Mouse (Mus musculus): Measurements from ENCODE around the gene AC109138.7. TPM values are rescaled to one million over a fixed set of nuclear protein-coding genes. Genes with fewer than 3 reads are reported as not detected.

The AC109138.7 gene
- polyA plus RNA-seq, 1 experiment from 2014 or later: not detected

- Histone ChIP-seq H3K4me1 (replicated peaks) (peaks cover 10% of the 10 kb centered on the region), H3K4me2 (replicated peaks) (no peak overlapping the region), H3K4me3 (replicated peaks) (no peak overlapping the region), H3K36me3 (no peaks in the 10 kb centered on the region), H3K27me3 (peaks cover 33% of the 10 kb centered on the region), H3K9me3 (no peaks in the 10 kb centered on the region), H3K27ac (no peak overlapping the region), H3K9ac (replicated peaks) (no peak overlapping the region)
- ATAC-seq: no peak
- WGBS: 70% methylated on average over 5 of the region's 5 CpGs
These were observed 13.3 kb downstream of the AC109138.7 start for GRCm38 (mm10) chr19:4227446-4227845.

DNA sequence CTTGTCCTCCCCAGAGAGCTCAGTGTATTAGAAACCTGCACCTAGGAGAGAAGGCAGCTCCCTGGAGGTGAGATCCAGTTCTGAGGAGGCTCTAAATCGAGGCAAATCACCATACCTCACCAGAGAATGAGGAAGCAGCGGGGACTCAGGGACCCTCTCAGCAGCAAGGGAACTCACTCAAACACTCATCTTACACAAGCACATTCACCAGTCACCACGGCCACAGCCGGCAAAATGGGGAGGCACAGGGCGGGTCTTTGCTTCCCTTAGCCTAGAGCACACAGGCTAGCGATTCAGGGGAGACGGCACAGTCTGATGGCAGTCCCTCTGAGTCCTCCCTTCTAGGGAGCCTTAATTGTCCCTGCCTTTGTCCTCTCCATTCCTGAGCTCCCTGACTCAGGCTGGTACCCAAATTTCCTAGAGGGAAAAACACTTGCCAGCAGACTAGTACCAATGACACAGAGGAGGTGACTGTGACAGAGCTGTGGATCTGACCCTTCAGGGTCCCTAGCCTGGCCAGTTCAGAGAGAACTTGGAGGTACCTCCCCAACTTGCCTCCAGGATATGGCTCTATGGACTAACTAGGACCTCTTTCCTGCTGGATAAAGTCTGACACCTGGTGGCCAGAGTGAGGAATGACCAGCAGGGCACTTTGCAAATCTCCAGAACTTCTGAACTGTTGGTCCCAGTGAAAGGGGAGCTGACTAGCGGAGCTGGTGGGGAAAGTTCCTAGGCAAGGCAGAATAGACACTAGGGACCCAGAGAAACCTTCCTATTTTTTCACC is 13.9 kb downstream of the AC109138.7 start:
- Histone ChIP-seq H3K4me1 (replicated peaks) (peaks cover 11% of the 10 kb centered on the region), H3K27ac (no peak overlapping the region), H3K27me3 (peaks cover 34% of the 10 kb centered on the region), H3K36me3 (no peaks in the 10 kb centered on the region), H3K9ac (replicated peaks) (no peak overlapping the region), H3K4me2 (replicated peaks) (no peak overlapping the region), H3K9me3 (no peaks in the 10 kb centered on the region), H3K4me3 (replicated peaks) (no peak overlapping the region)
- WGBS: 18% methylated on average over 8 of the region's 8 CpGs
- ATAC-seq: no peak

DNA sequence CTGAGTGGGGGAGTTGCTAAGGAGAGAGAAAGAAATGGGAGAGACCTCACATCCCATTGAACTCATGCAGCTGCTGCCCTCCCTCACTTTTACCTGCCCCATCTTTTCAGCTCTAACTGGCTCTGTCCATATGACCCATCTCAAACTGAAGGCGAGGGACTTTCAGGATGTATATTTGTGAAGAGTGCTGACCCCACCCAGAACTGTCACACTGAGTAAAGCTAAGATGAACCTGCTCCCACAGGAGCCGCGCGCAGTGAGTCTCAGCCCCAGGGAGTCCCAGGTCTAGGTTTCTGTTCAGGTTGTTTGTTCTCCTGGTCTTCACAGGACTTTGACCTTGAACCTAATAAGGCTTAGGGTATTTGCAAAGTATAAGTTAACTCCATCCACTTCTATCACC is 14.7 kb downstream of the AC109138.7 start:
- 71% methylated on average over 4 of the region's 4 CpGs for WGBS
- Histone ChIP-seq H3K4me1 (replicated peaks) (peaks cover 11% of the 10 kb centered on the region), H3K36me3 (no peaks in the 10 kb centered on the region)

DNA sequence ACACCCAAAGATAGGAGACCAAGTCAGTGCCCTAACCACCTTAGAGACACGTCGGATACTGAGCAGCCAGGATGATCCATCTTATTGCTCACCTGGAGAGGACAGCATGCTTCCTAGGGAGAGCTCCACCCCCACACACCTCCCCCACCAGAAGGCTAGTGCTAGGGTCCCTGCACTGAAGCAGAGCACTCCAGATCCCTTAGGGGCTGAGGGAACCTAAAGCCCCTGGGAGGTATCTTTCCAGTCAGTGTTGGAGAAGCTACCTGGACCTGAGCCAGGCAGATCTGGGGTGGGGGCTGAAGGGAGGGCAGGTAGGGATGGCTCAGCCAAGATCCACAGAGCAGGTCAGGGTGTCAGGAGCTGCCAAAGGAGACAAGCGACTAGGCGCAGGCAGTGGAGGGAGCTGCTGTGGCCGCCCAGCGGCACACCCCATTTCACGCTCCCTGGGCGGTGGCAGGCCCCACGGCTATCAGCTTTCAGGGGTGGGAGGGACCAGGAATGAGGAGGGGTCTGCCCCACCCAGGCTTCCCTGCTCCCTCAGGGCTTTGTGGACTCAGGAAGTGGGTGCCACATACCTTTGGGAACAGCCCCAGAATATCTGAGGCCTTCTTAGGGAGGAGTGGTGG is 15.4 kb downstream of the AC109138.7 start:
- Histone ChIP-seq H3K9ac (replicated peaks) (no peak overlapping the region), H3K27ac (no peak overlapping the region), H3K27me3 (peaks cover 42% of the 10 kb centered on the region), H3K4me1 (replicated peaks) (peaks cover 11% of the 10 kb centered on the region), H3K4me3 (replicated peaks) (no peak overlapping the region), H3K9me3 (no peaks in the 10 kb centered on the region), H3K36me3 (no peaks in the 10 kb centered on the region), H3K4me2 (replicated peaks) (no peak overlapping the region)
- no peak for ATAC-seq
- 29% methylated on average over 5 of the region's 9 CpGs for WGBS

More for the DNA sequence above, 14.7 kb downstream of the AC109138.7 start:
- H3K4me3 ChIP-seq (replicated peaks): no peak overlapping the region
- H3K27me3 ChIP-seq: peaks cover 37% of the 10 kb centered on the region
- ATAC-seq: no peak
- H3K27ac ChIP-seq: no peak overlapping the region
- no peak overlapping the region for H3K4me2 ChIP-seq (replicated peaks)
- H3K9ac ChIP-seq (replicated peaks): no peak overlapping the region
- no peaks in the 10 kb centered on the region for H3K9me3 ChIP-seq

DNA sequence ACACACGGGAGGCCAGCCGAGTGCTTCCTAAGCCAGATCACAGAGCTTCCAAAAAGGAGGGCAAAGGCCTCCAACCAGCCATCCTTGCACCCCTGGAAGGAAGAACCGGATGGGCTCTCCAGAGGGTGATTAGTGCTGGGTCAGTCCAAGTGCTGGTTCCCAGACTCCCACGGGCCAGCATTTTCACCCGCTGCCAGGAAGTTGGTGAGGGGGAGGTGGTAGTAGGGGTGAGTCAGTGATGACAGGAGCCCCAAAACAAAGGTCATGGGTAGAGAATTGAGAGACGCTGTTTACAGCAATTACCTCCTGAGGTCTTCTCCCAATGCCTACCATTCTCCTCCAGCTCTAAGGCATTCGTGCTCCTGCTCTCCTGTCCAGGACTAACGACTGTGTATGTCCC is 16.3 kb downstream of the AC109138.7 start:
- no peaks in the 10 kb centered on the region for H3K9me3 ChIP-seq
- no peak for ATAC-seq
- H3K4me2 ChIP-seq (replicated peaks): no peak overlapping the region
- no peak overlapping the region for H3K9ac ChIP-seq (replicated peaks)
- H3K4me1 ChIP-seq (replicated peaks): peaks cover 11% of the 10 kb centered on the region
- no peaks in the 10 kb centered on the region for H3K36me3 ChIP-seq
- H3K4me3 ChIP-seq (replicated peaks): no peak overlapping the region
- 71% methylated on average over 8 of the region's 8 CpGs for WGBS
- no peak overlapping the region for H3K27ac ChIP-seq
- peaks cover 42% of the 10 kb centered on the region for H3K27me3 ChIP-seq

GRCm38 (mm10) chr19:4231253-4232185 is 17.4 kb downstream of the AC109138.7 start, which contains the start of gene Pold4:
Gene Pold4 (plus strand): TSS chr19:4231899.
- Histone ChIP-seq H3K9me3 (no peaks in the 10 kb centered on the region), H3K36me3 (no peaks in the 10 kb centered on the region), H3K4me3 (replicated peaks) (peak within 1 kb of the TSS; percentile 60), H3K4me2 (replicated peaks) (peak within 1 kb of the TSS; percentile 86), H3K4me1 (replicated peaks) (peaks cover 11% of the 10 kb centered on the region), H3K9ac (replicated peaks) (peak within 1 kb of the TSS; percentile 75), H3K27ac (peak within 1 kb of the TSS; percentile 79), H3K27me3 (peaks cover 37% of the 10 kb centered on the region)
- ATAC-seq: peak; percentile 92
- 10% methylated on average over 26 of the region's 26 CpGs for WGBS

- Histone ChIP-seq H3K4me1 (replicated peaks) (peaks cover 11% of the 10 kb centered on the region), H3K27ac (peak overlapping the region; percentile 79), H3K27me3 (peaks cover 37% of the 10 kb centered on the region), H3K4me3 (replicated peaks) (peak overlapping the region; percentile 60), H3K4me2 (replicated peaks) (peak overlapping the region; percentile 86), H3K9ac (replicated peaks) (peak overlapping the region; percentile 75), H3K36me3 (no peaks in the 10 kb centered on the region), H3K9me3 (no peaks in the 10 kb centered on the region)
- ATAC-seq: 0 out of 2 replicates have a peak, but pooled peaks have one; percentile 3
- 47% methylated on average over 2 of the region's 2 CpGs for WGBS
These were observed 18.0 kb downstream of the AC109138.7 start for GRCm38 (mm10) chr19:4232186-4232572.

GRCm38 (mm10) chr19:4232651-4233050 is 18.5 kb downstream of the AC109138.7 start:
- WGBS: 83% methylated on average over 7 of the region's 7 CpGs
- no peak for ATAC-seq
- H3K4me3 ChIP-seq (replicated peaks): peak overlapping the region; percentile 60; the same call in 1 of the 2 replicates
- no peaks in the 10 kb centered on the region for H3K9me3 ChIP-seq
- H3K4me1 ChIP-seq (replicated peaks): peaks cover 11% of the 10 kb centered on the region
- peak overlapping the region; percentile 75 for H3K9ac ChIP-seq (replicated peaks)
- H3K4me2 ChIP-seq (replicated peaks): peak overlapping the region; percentile 86
- H3K36me3 ChIP-seq: no peaks in the 10 kb centered on the region
- no peak overlapping the region for H3K27ac ChIP-seq
- H3K27me3 ChIP-seq: peaks cover 35% of the 10 kb centered on the region

- 78% methylated on average over 4 of the region's 4 CpGs for WGBS
- Histone ChIP-seq H3K4me1 (replicated peaks) (peaks cover 11% of the 10 kb centered on the region), H3K36me3 (no peaks in the 10 kb centered on the region), H3K4me2 (replicated peaks) (no peak overlapping the region), H3K27me3 (peaks cover 20% of the 10 kb centered on the region), H3K9ac (replicated peaks) (no peak overlapping the region), H3K4me3 (replicated peaks) (no peak overlapping the region), H3K27ac (no peak overlapping the region), H3K9me3 (no peaks in the 10 kb centered on the region)
- ATAC-seq: no peak
These were observed 20.4 kb downstream of the AC109138.7 start for GRCm38 (mm10) chr19:4234548-4234947.

DNA sequence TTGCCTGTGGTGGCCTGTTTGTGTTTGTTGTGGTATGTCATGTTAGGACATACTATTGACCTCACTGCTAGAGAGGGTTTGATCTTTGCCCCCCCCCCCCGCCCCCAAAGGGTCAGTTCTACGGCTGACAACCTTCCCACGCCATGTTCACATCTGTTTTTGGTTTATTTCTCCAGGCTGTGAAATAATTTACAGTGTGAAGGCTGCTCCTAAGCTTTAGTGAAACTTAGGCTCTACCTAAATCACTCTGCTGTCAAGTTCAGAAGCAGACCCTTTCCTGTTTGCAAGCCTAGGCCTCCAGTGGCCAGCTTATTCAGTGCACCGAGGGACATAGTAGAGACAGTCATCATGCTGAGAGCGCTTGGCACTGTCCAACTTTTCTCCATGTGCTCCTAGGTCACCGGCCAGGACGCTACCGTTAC is 26.1 kb downstream of the AC109138.7 start:
- no peak overlapping the region for H3K4me3 ChIP-seq (replicated peaks)
- 81% methylated on average over 8 of the region's 8 CpGs for WGBS
- H3K4me2 ChIP-seq (replicated peaks): no peak overlapping the region
- no peak overlapping the region for H3K9ac ChIP-seq (replicated peaks)
- H3K36me3 ChIP-seq: no peaks in the 10 kb centered on the region
- no peak overlapping the region for H3K27ac ChIP-seq
- H3K9me3 ChIP-seq: no peaks in the 10 kb centered on the region
- H3K4me1 ChIP-seq (replicated peaks): no peaks in the 10 kb centered on the region
- no peak for ATAC-seq
- no peaks in the 10 kb centered on the region for H3K27me3 ChIP-seq

DNA sequence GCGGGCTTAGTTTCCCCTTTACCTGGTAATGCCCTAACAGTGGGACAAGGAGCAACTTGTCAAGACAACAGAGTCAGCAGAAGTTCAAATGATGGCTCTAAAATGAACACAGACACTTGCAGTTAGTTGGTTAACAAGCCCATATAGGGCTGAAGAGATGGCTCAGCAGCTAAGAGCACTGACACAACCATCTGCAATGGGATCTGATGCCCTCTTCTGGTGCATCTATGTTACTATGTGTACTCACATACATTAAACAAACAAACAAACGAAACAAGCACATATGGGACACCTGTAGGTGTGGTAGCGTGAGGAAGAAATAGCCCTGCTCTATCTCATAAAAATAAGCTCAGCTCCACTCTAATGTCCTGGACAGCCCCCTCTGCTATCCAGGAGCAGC is 28.3 kb downstream of the AC109138.7 start:
- ATAC-seq: no peak
- Histone ChIP-seq H3K9ac (replicated peaks) (no peak overlapping the region), H3K27ac (no peak overlapping the region), H3K4me2 (replicated peaks) (no peak overlapping the region), H3K4me1 (replicated peaks) (no peaks in the 10 kb centered on the region), H3K9me3 (no peaks in the 10 kb centered on the region), H3K36me3 (no peaks in the 10 kb centered on the region), H3K4me3 (replicated peaks) (no peak overlapping the region), H3K27me3 (no peaks in the 10 kb centered on the region)
- 73% methylated on average over 3 of the region's 3 CpGs for WGBS
